Mouse (Mus musculus): Measurements from ENCODE around the gene Sertad3.

The Sertad3 gene

DNA sequence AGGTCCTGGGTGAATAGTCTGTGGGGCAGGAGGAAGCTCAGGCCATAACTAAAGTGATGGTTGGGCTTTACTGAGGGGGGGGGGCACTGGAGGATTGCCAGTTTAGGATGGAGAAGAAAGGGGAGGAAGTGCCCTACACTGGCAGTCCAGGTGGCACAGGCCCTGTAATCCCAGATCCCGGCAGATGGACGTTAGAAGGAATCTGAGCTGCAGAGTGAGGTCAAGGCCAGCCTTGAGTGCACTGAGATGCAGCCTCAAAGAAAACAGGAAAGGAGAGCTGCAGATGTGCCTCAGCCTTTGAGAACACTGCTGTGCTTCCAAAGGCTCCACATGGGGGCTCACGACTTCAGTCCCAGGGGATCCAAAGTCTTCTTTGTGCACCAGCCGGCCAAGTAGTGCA, 5.9 kb upstream of the Sertad3 start:
- in situ Hi-C loops (cut with MseI, MboI), result no loop called here

DNA sequence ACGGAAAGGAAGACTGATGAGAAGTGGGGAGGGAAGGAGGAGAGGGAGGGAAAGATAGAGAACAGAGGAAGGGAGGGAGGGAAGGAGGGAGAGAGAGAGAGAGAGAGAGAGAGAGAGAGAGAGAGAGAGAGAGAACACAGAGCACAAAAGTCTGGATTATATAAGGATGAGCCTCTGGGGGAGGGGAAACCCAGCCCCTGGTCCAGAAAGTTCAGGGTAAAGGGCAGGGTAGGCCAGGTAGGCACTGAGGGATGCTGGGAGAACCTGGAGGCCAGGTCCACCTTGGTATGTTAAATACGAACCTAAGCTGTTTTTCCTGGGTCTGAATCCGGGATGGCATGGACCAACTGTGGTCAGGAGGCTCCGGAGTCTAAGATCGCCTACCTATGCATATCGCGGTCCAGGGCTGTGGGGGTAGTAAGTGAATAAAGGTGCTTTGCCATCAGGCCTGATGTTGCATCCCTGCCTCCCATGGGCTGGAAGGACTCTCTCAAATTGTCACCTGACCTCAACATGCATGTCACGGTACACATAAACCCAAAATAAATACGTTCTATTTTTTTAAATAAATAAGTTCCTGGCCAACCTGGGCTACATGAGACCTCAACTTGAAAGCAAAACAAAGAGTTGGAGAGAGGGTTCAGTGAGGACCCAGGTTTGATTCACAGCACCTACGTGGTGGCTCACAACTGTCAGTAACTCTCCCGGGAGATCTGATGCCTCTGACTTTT, 2.0 kb upstream of the Sertad3 start:
- in situ Hi-C loops (cut with MseI, MboI), result no loop called here

GRCm38 (mm10) chr7:27472596-27472995, 972 bp upstream of the Sertad3 start:
- in situ Hi-C loops (cut with MseI, MboI), result no loop called here

- in situ Hi-C loops (cut with MseI, MboI), result no loop called here
Measured at GRCm38 (mm10) chr7:27473835-27474489, 394 bp downstream of the Sertad3 start.

DNA sequence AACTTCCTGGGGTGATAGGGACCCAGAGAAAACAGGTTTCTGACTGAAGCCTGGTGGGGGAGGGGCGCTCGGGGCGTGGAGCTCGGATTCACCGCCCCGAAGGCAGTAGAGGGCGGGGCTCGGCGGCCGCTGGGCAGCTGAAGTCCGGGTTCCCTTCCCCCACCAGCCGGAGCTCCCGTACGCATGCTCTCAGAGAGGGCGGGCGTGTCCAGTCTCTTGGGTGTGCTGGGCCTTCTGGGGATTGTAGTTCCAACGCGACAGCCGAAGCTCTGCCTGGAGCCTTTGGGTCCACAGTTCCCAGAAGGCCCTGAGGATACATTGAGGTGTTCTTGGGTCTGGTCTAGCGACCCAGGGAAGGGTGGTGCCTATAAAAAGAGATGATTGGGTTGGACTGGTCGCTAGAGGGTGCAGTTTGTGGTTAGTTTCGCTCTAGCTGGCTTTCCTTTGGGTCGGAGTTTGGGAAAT, 954 bp downstream of the Sertad3 start:
- in situ Hi-C loops (cut with MseI, MboI), result no loop called here

- in situ Hi-C loops (cut with MseI, MboI), result no loop called here
Measured at GRCm38 (mm10) chr7:27475596-27475995, 2.0 kb downstream of the Sertad3 start.

- in situ Hi-C loops (cut with MseI, MboI), result no loop called here
Measured at GRCm38 (mm10) chr7:27476098-27476635, 2.6 kb downstream of the Sertad3 start.

DNA sequence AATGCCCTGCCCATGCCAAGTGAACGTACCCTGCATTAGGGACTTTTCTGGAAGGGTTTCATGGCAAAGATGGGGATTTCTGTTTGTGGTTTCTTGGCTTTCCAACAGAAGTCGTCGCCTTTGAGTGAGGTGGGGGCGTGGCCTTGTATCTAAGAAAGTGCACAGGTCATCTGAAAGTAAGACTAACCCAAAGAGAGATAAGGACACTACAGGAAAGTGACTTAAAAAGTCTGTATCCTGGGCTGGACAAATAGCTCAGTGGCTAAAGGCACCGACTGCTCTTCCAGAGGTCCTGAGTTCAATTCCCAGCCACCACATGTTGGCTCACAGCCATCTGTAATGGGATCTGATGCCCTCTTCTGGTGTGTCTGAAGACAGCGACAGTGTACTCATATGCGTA, 5.0 kb downstream of the Sertad3 start:
- in situ Hi-C loops (cut with MseI, MboI), result no loop called here

GRCm38 (mm10) chr7:27479750-27480149, 6.2 kb downstream of the Sertad3 start:
- in situ Hi-C loops (cut with MseI, MboI), result no loop called here

DNA sequence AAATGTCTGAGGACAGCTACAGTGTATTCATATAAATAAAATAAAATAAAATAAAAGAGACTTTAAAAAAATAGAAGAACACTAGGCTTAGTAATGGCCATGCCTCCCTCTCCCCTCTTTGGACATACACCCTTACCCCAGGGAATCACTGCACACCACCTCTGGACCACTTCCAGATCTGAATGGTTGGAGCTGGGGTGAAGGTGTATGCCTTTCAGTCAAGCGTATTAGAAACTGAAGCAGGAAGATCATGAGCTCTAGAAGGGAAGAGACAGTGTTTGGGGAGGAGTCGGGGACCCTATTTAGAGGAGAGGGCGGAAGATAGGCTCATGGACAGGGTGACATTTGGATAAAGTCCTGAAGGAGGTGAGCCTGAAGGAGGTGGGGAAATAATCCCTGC, 6.9 kb downstream of the Sertad3 start:
- in situ Hi-C loops (cut with MseI, MboI), result no loop called here

DNA sequence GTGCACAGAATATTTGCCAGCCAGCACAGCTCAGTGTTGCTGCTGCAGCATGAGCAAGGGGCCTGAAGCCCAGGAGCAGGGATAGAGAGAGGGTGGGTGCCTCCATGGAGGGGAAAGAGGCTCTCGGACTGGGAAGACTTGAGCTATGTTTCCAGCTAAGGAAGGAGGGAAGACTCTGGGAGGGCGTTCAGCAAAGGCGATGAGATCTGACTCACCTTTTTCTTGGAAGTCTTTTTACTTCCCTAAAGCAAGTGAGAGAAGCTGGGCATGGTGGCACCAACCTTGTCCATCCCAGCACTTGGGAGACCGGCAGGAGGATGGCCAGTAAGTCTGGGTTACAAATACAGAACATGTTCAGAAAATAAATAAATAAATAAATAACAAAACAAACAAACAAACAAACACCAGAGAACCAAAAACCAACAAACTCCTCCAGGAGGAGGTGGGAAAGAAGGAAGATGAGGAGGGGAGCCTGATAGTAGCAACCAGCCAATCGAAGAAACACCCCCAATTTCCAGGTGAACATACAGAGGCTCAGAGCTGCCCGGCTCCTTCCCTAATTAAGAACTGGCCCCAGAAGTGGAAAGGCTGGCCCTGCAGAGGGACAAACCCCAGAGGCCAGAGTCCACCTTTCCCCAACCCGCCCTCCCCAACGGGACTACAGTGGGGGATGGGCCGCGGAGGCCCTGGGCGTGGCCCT, 7.5 kb downstream of the Sertad3 start:
- in situ Hi-C loops (cut with MseI, MboI), result no loop called here

GRCm38 (mm10) chr7:27481627-27481969, 8.0 kb downstream of the Sertad3 start:
- in situ Hi-C loops (cut with MseI, MboI), result no loop called here

- in situ Hi-C loops (cut with MseI, MboI), result no loop called here
Measured at GRCm38 (mm10) chr7:27483860-27484259, 10.3 kb downstream of the Sertad3 start.

DNA sequence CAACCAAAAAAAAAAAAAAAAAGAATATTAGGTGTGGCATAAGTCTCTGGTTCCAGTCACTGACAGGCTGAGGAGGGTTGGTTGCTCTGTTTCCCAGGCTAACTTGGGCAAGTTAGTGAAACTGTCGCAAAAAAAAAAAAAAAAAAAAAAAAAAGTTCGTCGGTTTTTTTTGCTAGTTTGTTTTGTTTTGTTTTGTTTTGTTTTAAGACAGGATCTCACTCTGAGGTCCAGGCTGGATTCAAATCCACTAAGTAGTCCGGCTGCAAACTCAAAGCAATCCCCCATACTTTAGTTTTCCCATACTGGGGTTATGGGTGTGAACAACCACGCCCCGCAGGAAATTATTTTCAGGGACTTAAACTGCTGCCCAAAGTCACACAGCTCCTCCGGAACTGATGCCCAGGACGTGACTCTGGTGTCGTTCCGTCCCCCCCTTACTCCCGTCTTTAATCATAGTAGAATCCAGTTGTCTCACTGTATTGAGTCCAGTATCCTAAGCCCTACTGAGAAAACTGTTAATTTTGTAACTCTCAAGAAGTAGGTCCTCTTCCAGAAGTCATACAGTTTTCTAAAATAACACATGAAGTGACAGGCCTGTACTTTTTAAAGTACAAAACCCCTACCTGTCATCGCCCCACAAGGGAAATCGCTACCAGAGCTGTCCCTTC, 12.7 kb downstream of the Sertad3 start:
- in situ Hi-C loops (cut with MseI, MboI), result no loop called here

- in situ Hi-C loops (cut with MseI, MboI), result no loop called here
Measured at GRCm38 (mm10) chr7:27486770-27487697, 13.5 kb downstream of the Sertad3 start, which contains the start of gene Sertad1. Sertad1 (plus strand) TSS chr7:27486910.

- in situ Hi-C loops (cut with MseI, MboI), result no loop called here
Measured at GRCm38 (mm10) chr7:27487740-27488268, 14.2 kb downstream of the Sertad3 start.

- in situ Hi-C loops (cut with MseI, MboI), result no loop called here
Measured at GRCm38 (mm10) chr7:27489270-27489869, 15.8 kb downstream of the Sertad3 start.

DNA sequence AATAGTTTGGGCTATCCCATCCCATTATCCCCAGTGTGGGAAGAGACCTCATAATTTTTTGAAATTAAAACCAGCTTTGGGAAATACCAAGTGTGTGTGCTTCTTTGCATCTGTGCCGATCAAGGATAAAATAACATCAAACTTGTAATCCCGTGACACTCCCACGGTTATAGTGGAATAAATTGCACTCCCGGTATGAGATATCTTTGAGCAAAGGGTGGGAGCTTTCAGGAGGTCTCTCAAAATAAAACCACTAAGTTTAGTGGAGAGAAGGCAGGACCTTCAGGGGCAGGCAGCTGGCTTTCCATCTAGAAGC, 16.6 kb downstream of the Sertad3 start:
- in situ Hi-C loops (cut with MseI, MboI), result no loop called here

GRCm38 (mm10) chr7:27490543-27491329, 17.2 kb downstream of the Sertad3 start:
- in situ Hi-C loops (cut with MseI, MboI), result no loop called here

All from mouse trophoblast stem cell (cell line).